Mouse (Mus musculus): Measurements from ENCODE around the gene Mtf1. TPM values are rescaled to one million over a fixed set of nuclear protein-coding genes. Genes with fewer than 3 reads are reported as not detected.

The Mtf1 gene
- total RNA-seq, 2 experiments from 2014 or later: 20.8 to 28.1 TPM

GRCm38 (mm10) chr4:124796141-124796540 lies 5.8 kb upstream of the Mtf1 start:
- intact Hi-C loops (cut with DNase I): no loop called here
- DNase-seq (ENCODE audit: low spot score in 2 of 2): no peak

DNA sequence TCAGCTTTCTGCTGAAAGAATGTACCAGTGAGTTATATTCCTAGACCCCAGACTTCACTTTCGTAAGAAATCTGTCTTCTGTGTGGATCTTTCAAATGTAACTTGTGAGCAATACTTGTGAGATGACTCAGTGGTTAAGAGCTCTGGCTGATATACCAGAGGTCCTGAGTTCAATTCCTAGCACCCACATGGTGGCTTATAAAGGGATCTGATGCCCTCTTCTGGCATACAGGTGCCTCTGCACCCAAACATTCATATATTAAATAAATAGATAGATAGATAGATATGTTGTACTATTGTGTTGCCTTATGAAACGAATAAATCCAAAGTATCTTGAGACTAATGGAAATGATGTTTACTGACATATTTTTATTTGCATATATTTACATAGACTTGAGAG lies 5.0 kb upstream of the Mtf1 start:
- no peak for DNase-seq (ENCODE audit: low spot score in 2 of 2)
- intact Hi-C loops (cut with DNase I): no loop called here

- intact Hi-C loops (cut with DNase I): loop anchor here (1.0 to 10.0 kb wide), 2 partner anchors 48 to 262 kb away; partner anchors contain the start of genes Dnali1, Snip1 and Yrdc
- DNase-seq (ENCODE audit: low spot score in 2 of 2): peak; percentile 95 to 96
These were observed 681 bp downstream of the Mtf1 start for GRCm38 (mm10) chr4:124802309-124803260.

DNA sequence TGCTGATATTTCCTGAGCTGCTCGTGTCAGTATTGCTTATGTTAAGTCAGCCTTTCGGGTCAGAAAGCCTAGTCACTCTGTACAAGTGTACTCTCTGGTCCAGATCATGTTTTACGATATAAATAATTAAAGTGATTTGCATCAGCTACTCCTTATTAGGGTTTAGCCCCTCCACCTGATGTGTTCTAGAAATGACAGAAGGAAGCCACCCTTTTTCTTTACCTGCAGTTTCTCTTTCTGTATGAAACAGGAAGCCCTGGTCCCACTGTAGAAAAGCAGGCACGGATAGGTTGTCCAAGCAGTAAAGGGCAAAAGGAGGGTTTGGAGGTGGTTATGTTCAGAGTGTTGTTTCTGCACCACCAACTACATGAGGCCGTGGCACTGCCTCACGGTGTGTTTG lies 1.5 kb downstream of the Mtf1 start:
- intact Hi-C loops (cut with DNase I): loop anchor here (10.0 kb wide), 1 partner anchor 261 kb away; the partner anchor contains the start of genes Dnali1 and Snip1
- DNase-seq (ENCODE audit: low spot score in 2 of 2): no peak

DNA sequence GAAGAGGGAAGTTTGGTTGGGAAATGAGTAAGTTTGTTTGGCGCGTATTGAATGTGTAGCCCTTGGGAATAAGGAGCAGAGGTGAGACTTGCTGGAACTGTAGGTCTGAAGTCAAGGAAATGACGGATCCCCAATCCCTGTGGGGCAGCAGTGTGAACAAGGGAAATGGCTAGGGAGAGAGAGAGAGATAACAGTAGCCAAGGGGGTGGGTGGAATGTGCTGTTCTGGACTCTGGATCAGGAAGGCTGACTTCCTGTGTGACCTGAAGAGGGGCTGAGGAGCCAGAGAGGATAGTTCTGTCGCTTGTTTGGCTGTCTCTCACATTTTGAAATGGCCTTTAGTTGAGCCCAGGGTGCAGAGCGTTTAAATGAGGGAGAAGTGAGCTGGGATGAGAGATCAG lies 6.6 kb downstream of the Mtf1 start:
- no peak for DNase-seq (ENCODE audit: low spot score in 2 of 2)
- intact Hi-C loops (cut with DNase I): loop anchor here (10.0 kb wide), 1 partner anchor 256 kb away; the partner anchor contains the start of genes Dnali1 and Snip1

DNA sequence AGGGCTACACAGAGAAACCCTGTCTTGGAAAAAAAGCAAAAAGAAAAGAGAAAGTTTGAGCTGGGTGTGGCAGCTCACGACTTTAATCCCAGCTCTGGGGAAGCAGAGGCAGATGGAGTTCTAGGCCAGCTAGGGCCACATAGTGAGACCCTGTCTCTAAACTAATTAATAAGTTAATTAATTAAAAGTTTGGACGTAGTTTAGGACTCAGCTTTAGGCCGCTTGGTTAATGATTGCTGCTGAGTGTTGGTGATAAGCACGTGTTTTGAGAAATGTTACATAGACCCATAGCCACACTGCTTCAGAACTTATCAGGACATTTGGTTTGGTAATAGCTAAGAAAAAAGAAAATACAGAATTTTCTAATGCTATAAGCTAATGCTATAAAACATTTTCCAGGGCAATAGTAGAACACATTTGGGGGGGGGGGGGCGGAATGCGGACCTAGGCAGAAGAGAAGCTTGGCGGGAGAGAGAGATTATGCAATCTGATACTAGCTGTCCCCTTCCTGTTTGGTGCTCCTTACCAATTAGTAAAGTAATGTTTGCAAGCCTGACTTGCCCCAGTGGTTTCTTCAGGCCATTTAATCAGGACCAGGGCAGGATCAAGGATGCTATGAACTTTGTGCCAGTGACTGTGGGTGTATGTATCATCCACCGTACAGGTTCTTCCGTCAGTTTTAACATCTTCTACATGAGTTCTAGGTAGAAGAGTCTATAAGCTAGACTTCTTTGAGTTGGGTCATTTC lies 7.4 kb downstream of the Mtf1 start:
- intact Hi-C loops (cut with DNase I): loop anchor here (10.0 kb wide), 1 partner anchor 255 kb away; the partner anchor contains the start of genes Dnali1 and Snip1
- DNase-seq (ENCODE audit: low spot score in 2 of 2): no peak

GRCm38 (mm10) chr4:124810056-124810455 lies 8.2 kb downstream of the Mtf1 start:
- no peak for DNase-seq (ENCODE audit: low spot score in 2 of 2)
- intact Hi-C loops (cut with DNase I): no loop called here

DNA sequence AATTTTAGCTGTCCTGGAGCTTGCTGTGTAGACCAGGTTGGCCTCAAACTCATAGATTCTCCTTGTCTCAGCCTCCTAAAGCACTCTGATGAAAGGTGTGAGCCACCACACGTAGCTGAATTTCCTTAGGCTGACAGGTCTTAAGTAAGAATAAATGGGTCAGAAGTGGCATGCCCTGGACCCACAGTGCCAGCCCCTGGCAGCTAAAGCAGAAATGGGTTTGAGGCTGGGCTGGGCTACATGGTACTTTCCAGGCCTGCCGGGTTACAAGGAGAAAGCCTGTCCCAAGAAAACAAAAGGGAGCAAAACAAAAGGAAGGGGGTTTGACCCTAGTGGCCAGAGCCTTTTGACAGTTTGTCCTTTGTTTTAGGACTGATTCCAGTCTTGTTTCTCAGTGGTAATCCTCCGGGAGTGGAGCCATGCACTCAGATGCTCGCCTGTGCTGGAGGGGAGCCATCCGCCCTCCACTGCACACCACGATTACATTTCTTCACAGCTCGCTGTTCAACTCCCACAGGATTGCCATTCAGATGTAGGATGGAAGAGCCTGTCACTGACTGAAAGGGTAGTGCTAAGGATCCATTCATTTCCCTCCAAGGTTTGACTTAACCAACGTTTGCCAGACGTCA lies 9.6 kb downstream of the Mtf1 start:
- intact Hi-C loops (cut with DNase I): no loop called here
- DNase-seq (ENCODE audit: low spot score in 2 of 2): peak; percentile 61 to 69

DNA sequence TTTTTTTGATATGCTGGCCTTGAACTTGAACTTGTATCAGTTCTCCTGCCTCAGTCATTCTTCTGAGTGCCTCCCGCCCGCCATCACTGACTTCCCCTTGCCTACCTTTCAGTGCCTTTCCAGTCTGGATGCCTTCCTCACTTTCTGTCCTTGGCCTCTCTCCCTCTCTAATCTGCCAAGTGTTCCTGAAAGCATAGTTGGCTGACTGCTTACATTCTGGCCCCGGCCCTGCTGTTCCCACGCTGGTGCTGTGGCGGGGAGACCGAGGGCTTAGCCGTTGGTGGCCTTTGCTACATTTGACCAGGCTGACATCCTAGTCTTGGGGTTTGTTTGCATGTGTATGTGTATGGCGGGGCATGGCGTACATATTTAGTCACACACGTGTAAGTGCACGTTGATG lies 14.0 kb downstream of the Mtf1 start:
- DNase-seq (ENCODE audit: low spot score in 2 of 2): no peak
- intact Hi-C loops (cut with DNase I): no loop called here

GRCm38 (mm10) chr4:124817803-124818202 lies 15.9 kb downstream of the Mtf1 start:
- DNase-seq (ENCODE audit: low spot score in 2 of 2): no peak
- intact Hi-C loops (cut with DNase I): no loop called here

DNA sequence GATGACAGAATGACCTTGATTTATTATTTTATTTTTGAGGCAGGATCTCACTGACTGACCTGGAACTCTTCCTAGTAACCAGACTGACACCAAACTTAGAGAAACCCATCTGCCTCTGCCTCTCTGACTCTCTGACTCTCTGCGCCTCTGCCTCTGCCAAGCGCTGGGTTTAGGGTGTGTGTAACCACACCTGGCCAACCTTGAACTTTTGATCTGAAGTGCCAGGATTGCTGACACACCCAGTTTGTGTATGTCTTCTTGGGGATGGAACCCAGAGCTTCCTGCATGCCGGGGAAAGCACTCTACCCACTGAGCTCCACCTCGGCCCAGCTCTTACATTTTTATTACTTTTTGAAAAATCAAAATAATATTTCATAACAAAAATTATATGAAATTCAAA lies 16.9 kb downstream of the Mtf1 start:
- intact Hi-C loops (cut with DNase I): no loop called here
- DNase-seq (ENCODE audit: low spot score in 2 of 2): no peak

- intact Hi-C loops (cut with DNase I): no loop called here
- no peak for DNase-seq (ENCODE audit: low spot score in 2 of 2)
These were observed 23.1 kb downstream of the Mtf1 start for GRCm38 (mm10) chr4:124824967-124825366.

- intact Hi-C loops (cut with DNase I): no loop called here
- DNase-seq (ENCODE audit: low spot score in 2 of 2): no peak
These were observed 23.6 kb downstream of the Mtf1 start for GRCm38 (mm10) chr4:124825371-124825965.

DNA sequence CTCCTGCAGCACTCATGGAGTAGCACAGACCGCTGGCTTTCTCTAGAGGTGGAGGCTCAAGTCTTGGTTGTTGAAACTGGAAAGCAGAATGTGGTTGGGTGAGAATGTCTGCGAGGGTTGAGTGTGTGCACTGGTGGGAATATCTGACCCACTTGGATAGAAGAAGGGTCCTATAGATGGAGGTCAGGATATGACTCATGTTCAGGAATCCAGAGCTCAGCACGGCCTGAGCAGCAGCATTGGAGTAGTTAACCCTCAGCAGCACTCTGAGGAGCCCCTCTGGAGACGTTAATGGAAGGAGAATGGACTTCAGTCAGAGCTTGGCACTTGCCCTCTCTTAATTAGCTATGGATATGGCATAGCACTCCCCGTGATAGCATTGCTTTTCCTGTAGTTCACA lies 27.8 kb downstream of the Mtf1 start:
- intact Hi-C loops (cut with DNase I): no loop called here
- no peak for DNase-seq (ENCODE audit: low spot score in 2 of 2)

DNA sequence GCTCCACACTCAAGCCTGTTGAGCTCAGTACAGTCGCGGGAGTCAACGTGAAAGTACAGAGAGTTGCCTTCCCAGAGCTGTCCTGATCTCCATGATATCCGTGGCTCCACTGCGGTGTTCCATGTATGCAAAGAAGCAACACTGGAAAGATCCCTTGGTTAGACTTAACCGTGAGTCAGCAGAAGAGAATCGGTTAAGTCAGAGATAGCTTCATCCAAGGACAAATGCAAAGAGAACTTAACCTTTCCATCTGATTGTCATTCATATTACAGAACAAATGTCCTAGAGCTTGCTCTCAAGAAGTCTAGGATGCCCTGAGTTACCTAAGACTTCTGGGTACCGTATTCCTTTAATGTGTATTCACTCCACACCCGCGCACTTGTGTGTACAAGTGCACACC lies 30.9 kb downstream of the Mtf1 start:
- intact Hi-C loops (cut with DNase I): no loop called here
- no peak for DNase-seq (ENCODE audit: low spot score in 2 of 2)

DNA sequence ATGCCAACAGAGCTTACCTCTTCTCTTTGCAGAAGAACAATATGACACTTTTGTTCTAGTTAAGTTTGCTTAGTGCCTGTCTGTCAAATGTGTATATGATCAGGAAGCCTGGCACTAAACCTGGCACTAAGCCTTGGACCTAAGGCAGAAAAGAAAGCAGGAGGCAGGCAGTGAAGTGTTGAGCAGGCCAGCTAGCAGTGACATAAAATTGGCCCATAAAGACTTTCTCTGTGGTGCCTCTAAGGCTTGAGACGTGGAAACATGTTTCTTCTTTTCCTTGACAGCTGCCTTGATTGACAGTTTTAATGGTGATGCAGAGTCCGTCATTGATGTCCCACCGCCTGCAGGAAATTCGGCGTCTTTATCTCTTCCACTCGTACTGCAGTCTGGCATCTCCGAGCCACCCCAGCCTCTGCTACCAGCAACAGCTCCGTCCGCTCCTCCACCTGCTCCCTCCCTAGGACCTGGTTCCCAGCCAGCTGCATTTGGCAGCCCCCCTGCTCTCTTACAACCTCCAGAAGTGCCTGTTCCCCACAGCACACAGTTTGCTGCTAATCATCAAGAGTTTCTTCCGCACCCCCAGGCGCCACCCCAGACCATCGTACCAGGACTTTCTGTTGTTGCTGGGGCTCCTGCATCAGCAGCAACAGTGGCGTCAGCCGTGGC lies 36.3 kb downstream of the Mtf1 start:
- DNase-seq (ENCODE audit: low spot score in 2 of 2): no peak
- intact Hi-C loops (cut with DNase I): no loop called here

- DNase-seq (ENCODE audit: low spot score in 2 of 2): no peak
- intact Hi-C loops (cut with DNase I): no loop called here
These were observed 39.1 kb downstream of the Mtf1 start for GRCm38 (mm10) chr4:124840998-124841397.

- intact Hi-C loops (cut with DNase I): no loop called here
- no peak for DNase-seq (ENCODE audit: low spot score in 2 of 2)
These were observed 41.6 kb downstream of the Mtf1 start for GRCm38 (mm10) chr4:124843493-124843892.

- peak; percentile 80 to 82 for DNase-seq (ENCODE audit: low spot score in 2 of 2)
- intact Hi-C loops (cut with DNase I): no loop called here
These were observed 45.7 kb downstream of the Mtf1 start for GRCm38 (mm10) chr4:124847573-124847972.

Data from left cerebral cortex, postnatal 36 days (tissue).